Mouse (Mus musculus) layer of hippocampus, adult 2 months (tissue): Measurements from ENCODE around the gene Hnrnpr. TPM values are rescaled to one million over a fixed set of nuclear protein-coding genes. Genes with fewer than 3 reads are reported as not detected.

Experiments used
- DNase-seq, 2 experiments: peaks; one replicate each; pipeline ENCODE4 v3.0.0; 2022; ENCODE audit warnings: low spot score in 2 of 2
- H3K27ac ChIP-seq: fragments of 200-600 bp; 2 replicates; pipeline ENCODE4 v1.8.1; 2022
- H3K4me3 ChIP-seq: fragments of 200-600 bp; 2 replicates; pipeline ENCODE4 v1.8.1; 2022; ENCODE audit warnings: mild to moderate bottlenecking
- CTCF ChIP-seq: fragments of 200-600 bp; conservative IDR thresholded peaks from 2 replicates; pipeline ENCODE4 v1.8.1; 2022; ENCODE audit warnings: antibody characterized with exemption, mild to moderate bottlenecking, moderate library complexity
- total RNA-seq, 2 experiments: library from RNA; stranded (reverse); gene quantifications; 2 replicates each; pipeline ENCODE4 v1.2.3; 2021

The Hnrnpr gene
- total RNA-seq, 2 experiments from 2014 or later: 91.6 to 102 TPM

GRCm38 (mm10) chr4:136373494-136374181 lies 62.9 kb downstream of the Hnrnpr start:
- TF ChIP-seq CTCF: no peak
- no peak for DNase-seq
- no peak overlapping the region for H3K4me3 ChIP-seq
- H3K27ac ChIP-seq: peak overlapping the region; percentile 23; the same call in 1 of the 2 replicates

- no peak for DNase-seq
- Histone ChIP-seq H3K4me3 (no peak overlapping the region), H3K27ac (no peak overlapping the region)
- no peak for TF ChIP-seq CTCF
These were observed 66.3 kb downstream of the Hnrnpr start for GRCm38 (mm10) chr4:136377001-136377400.

GRCm38 (mm10) chr4:136383052-136383451 lies 72.3 kb downstream of the Hnrnpr start:
- no peak overlapping the region for H3K27ac ChIP-seq
- DNase-seq: no peak
- TF ChIP-seq CTCF: peak; percentile 43

GRCm38 (mm10) chr4:136383839-136384238 lies 73.1 kb downstream of the Hnrnpr start:
- TF ChIP-seq CTCF: no peak
- no peak overlapping the region for H3K4me3 ChIP-seq
- no peak for DNase-seq
- H3K27ac ChIP-seq: no peak overlapping the region

More at GRCm38 (mm10) chr4:136383052-136383451, 72.3 kb downstream of the Hnrnpr start:
- H3K4me3 ChIP-seq: no peak overlapping the region

GRCm38 (mm10) chr4:136387261-136387660 lies 76.5 kb downstream of the Hnrnpr start:
- no peak overlapping the region for H3K4me3 ChIP-seq
- DNase-seq: no peak
- TF ChIP-seq CTCF: no peak

GRCm38 (mm10) chr4:136401806-136402205 lies 91.1 kb downstream of the Hnrnpr start:
- no peak overlapping the region for H3K27ac ChIP-seq
- TF ChIP-seq CTCF: no peak
- no peak for DNase-seq
- H3K4me3 ChIP-seq: no peak overlapping the region

More at GRCm38 (mm10) chr4:136387261-136387660, 76.5 kb downstream of the Hnrnpr start:
- H3K27ac ChIP-seq: no peak overlapping the region

GRCm38 (mm10) chr4:136407831-136408230 lies 97.1 kb downstream of the Hnrnpr start:
- Histone ChIP-seq H3K27ac (no peak overlapping the region), H3K4me3 (no peak overlapping the region)
- DNase-seq: no peak
- TF ChIP-seq CTCF: no peak

Other genes with a start within 250 kb of the Hnrnpr start
- 10 to 100 TPM; 45.1 to 47.4 TPM for gene Id3, start 167.4 kb upstream of the Hnrnpr start, total RNA-seq
- 1 to 10 TPM in 1 of 2 experiments, under 1 TPM in 1; 0.74 to 1.5 TPM for gene E2f2, start 138.5 kb upstream of the Hnrnpr start, total RNA-seq
- gene Asap3, start 104.6 kb upstream of the Hnrnpr start, total RNA-seq: 1 to 10 TPM; 2.5 to 3.1 TPM
- not detected for gene Tcea3, start 63.2 kb upstream of the Hnrnpr start, total RNA-seq
- 10 to 100 TPM; 44.2 to 49.0 TPM for gene Zfp46, start 26.3 kb upstream of the Hnrnpr start, total RNA-seq
- gene Htr1d, start 112.6 kb downstream of the Hnrnpr start, total RNA-seq: under 1 TPM; 0.39 to 0.41 TPM
- gene 6030445D17Rik, start 151.3 kb downstream of the Hnrnpr start, total RNA-seq: 1 to 10 TPM in 1 of 2 experiments, under 1 TPM in 1; 0.66 to 1.1 TPM
- 10 to 100 TPM; 80.6 to 95.8 TPM for gene Luzp1, start 158.8 kb downstream of the Hnrnpr start, total RNA-seq